Mouse (Mus musculus) adrenal gland, adult (tissue): ENCODE measurements around the gene Olfr384.
"Not testable (repeated sequence)": the region's sequence is repeated elsewhere in the genome, so short reads cannot be mapped to it uniquely, and the experiment has no call there.

Experiments
- DNase-seq, 2 experiments: peaks; one replicate each; pipeline ENCODE4 v3.0.0; 2022 to 2023; ENCODE audit warnings: low spot score in 1 of 2; ENCODE audit not compliant: inconsistent age in 2 of 2

The Olfr384 gene

DNA sequence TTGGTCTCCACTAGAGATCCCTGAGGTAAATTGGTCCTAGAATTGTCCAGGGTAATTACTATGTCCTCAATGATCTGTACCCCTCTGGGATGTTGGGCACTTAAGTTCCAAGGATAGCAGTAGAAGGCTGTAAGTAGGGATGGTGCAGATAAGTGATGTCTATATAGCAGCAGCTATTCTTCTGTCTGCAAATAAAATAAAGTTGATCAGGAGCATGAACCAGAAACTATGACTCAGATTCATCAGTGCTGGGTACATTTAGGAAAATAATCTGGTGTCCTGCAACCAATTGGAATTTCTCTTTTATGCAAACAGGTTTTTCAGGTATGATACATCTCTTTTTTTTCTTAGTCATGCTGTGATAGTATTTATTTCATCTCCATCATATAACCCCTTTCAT lies at the start of gene Olfr384:
TSS of gene Olfr384 (plus strand) at position 301 of the 400 bp plus-strand sequence.
- DNase-seq, result no peak

GRCm38 (mm10) chr11:73579871-73580270 lies 18.5 kb upstream of the Olfr384 start:
- peak; percentile 41 to 65 for DNase-seq

GRCm38 (mm10) chr11:73583188-73583587 lies 15.2 kb upstream of the Olfr384 start:
- not testable (repeated sequence) for DNase-seq

GRCm38 (mm10) chr11:73592908-73593307 lies 5.5 kb upstream of the Olfr384 start, which contains the start of gene Olfr385:
TSS of gene Olfr385 (minus strand) at chr11:73593008.
- no peak for DNase-seq
